Mouse (Mus musculus) ovary, adult 18-20 months (tissue): ENCODE measurements around the gene Adamts4.
"Not testable (repeated sequence)": the region's sequence is repeated elsewhere in the genome, so short reads cannot be mapped to it uniquely, and the experiment has no call there.

Source experiments
- DNase-seq: peaks from one replicate; pipeline ENCODE4 v3.0.0; 2022; ENCODE audit warnings: low spot score, mixed read lengths

The Adamts4 gene

DNA sequence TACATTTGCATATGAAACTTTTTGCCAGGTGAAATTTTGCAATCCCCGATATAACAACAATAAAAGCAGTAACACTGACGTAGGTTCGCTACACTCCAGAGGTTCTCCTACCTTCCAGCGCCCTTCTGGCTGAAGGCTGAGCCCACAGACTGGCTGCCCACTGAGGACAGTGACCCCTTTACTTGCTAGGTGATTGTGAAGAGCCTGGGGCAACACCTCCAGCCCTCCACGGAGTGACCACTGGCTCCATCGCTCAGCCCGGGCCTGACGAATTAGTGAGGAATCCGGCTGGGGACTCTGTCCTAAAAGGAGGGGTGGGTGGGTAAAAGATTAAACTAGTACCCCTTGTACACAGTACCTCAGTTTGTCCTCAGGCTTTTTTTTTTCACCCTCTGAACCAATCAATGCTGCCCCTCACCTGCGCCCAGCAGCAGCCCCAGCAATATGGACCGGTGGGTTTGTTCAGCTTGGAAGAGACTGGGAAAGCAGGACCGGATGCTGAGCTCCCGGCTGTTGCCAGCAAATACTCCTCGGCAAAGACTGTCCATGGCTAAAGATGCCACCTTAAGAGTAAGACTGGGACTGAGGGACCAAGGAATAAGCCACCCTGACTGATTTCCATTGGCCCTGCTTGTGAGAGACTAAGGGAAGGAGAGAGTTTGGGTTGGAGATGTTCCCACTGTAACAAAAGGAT, 28.9 kb downstream of the Adamts4 start:
- no peak for DNase-seq

DNA sequence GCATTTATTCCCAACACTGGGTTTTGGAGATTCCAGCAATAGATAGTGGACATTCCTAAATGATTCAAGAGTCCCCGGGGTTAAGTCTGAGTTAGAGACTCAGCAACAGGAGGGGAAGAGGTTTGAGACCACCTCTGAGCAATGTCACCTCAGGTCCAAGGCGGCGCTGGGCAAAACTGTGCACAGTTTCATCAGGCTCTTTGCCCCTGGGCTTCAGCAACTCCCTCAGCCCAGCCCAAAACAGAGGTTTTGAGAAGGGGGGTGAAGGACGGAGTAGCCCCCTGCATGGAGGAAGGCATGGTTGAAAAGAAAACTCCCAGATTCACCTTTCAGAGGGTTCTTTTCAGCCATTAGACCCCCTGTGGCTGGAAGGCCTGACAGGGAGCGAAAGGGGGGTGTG, 29.5 kb downstream of the Adamts4 start:
- DNase-seq = no peak

DNA sequence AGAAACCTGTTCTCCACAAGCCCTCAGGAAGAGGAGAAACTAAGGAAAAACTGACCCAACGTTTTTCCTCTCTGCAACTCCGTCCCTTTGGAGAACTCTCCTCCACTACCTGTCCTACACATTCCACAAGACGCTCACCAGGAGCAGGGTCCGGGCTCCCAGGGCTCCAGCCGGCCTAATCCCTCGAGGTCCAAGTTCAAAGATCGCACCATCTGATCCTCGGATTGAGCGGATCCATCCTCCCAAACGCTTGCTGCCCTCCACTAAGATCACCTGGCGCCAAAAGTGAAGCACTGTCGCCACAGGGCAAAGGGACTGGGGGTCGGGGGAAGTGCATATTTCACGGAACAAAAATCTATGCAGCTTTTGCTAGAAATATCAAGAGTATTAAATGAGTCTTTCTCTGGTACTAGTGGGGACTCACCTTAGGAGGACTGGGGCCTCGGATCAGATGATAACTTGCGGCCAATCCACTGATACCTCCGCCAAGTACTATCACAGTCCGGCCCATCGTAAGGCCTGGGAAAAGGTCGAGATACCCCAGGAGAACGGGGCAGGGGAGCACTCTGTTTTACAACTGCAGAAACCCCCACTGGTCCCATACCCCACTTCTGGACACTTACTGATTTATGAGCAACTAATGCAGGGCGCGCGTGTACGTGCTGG, 30.2 kb downstream of the Adamts4 start:
- DNase-seq = no peak

DNA sequence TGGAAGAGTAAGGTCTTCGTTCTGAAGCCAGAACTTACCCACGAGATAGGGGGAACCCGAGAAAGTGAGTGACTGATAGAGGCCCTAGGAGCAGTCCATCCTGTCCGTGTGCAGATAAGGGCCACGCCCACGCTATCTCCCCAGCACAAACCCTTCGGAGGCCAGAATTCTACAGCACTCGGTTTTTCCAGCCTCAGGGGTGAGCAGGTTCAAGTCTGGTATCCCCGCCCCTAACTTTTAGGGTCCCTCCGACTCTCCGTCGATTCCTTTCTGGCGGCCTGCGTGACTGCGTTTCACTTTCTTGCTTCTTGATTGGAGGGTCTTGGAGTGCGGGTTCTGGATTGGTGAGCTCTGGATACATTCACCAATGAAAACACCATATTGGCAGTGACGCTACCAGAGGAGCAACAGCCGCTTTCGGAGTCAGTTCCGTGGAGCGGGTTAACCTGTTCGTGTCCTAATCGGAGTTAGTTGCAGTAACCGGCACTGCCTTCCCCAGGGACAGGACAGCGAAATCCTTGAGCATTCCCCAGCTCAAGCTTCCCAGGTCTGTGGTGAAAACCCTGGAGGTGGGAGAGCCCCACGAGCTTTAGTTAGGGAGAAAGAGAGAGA, 30.8 kb downstream of the Adamts4 start, which contains the start of gene Ppox:
TSS of gene Ppox (minus strand) at position 271 of the 612 bp plus-strand sequence.
- peak; percentile 92 for DNase-seq

DNA sequence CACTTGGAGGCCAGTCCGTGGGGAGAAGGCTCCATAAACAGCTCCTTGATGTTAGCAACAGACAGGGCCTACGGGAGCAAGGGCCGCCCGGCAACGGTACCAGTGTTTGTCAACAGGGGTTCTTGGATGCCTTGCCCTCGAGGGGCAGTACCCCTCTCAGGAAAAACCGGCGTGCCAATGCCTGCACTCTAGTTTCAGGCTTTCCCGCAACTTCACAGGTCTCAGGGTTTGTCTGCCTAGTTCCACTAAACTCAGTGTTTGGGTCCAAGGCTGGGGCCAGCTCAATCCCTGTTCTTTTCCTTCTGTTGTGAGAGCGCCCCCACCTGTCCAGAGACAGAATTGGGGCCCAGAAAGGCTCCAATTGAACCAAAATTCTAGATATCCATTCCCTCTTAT, 31.3 kb downstream of the Adamts4 start:
- DNase-seq = peak; percentile 60

DNA sequence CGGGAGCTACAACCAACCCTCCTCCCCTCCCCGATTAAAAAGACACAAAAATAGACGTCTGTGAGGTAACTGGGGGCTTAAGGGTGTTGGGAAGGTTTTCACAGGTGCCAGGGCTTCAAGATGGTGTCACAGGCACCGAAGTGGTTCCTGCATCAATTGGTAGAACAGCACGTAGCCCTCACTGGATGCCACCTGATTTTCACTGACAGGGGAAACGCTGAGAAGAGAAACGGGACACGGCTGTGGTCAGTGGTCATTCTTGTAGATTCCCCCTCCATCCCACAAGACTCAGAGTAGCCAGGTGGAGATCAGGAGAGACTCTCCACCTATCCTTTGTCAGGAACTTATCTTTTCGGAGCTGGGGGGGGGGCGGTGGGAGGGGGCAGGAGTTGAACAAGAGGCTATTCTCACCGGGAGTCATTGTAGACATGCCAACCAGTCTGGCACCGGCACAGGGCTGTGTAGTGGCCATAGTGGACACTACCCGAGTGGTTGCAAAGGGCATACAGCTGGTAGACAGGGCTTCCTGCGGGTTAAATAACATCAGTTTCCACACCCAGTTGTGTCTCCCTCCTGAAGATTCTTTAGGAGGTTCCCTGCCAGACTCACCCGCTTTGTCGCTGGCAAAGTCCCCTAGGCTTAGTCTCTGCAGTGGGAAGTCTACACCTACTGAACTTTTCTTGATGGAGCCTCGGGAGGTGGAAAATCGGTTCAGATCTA, 32.0 kb downstream of the Adamts4 start:
- DNase-seq = no peak

DNA sequence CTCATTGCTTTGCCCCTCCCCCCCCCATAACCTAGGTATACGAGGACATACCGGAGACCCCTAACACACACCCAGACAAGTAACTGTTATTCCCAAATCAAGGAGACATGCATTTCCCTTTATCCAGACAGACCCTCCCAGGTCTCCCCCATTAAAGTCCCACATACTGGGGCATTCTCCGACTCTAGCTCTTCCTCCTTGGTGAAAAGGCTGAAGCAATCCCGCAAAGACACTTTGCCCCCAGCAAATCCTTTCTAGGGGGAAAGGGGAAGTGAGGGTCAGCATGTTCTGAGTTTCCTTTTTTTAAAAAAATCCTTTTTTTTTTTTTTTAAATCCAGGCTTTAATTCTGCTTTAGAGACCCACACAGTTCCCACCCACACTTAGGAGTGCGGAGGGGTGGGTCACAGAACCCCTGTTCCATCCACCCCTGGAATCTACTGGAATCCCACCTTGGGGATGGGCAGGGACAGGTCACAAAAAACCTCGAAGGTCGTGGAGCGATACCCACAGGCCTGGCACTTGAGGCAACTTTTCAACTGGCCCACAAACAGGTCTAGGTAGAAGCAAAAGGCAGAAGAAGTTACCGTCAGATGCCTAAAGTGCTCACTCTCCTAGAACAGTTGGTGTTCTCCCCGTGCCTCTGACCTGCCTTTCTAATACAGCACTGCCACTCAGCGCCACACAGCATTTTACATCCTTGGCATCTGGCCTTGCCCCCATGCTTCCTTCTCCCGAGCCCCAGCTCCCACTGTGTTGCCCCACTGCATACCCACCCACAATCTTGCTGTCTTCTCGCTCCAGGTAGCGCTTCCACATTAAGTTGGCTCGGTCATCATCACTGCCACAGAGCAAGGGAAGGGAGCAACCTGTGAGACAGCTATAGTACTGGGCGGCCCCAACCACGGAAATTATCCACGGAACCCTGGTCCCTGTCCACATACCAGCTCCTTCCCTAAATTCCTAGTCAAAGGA, 33.3 kb downstream of the Adamts4 start:
- no peak for DNase-seq

DNA sequence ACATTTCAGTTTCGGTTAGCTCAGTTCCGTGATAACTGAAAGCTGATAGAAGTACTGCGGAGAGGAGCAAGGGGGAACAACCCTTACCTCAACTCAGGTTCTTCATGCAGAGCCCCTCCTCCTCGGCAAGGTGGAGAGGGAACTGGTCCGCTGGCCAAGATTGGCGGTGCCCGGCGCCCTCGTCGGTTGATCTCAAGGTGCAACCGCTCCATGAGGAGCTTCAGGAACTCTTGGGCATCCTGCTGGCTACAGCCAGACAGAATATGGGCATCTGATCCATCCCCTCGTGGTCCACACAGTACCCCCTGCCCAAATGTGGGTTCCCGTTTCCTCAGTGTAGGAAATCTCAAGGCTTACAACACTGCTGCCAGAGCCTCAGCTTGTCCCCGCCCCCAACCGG, 34.3 kb downstream of the Adamts4 start:
- no peak for DNase-seq

DNA sequence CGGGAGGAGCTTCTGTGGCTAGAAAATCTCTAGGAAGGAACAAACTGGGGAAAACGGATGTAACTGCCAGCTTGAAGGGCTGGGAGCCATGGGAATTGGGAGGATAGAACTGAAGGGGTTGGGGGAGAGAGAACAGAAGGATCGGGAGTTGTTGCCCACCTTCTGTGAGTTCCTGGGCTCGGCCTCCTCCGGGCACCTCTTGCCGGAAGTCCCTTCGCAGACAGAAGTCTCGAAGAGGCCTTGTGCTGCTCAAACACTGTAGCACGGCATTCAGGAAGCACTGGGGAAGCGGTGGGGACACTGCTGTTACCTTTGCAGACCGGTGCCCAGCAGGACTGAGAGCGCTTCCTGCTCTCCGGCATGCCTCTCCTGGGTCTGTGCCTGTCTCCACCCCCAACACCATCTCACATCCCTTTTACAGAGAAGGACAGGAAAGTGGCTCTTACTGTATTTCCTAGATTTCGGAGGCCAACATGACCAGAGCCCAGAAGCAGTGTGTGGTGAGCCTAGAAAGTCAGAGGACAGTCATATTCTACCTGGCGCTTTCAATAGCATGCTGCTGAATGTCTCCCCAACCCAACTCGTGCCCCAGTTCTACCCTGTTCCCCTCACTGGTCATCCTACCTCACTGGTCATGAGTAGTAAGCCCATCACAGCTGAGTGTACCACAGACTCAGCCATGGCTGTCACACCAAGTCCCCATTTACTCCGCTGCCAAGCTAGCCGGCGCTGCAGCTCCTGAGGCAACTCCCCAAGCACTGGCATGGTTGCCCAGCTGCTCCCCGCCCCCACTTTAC, 35.1 kb downstream of the Adamts4 start:
- no peak for DNase-seq

DNA sequence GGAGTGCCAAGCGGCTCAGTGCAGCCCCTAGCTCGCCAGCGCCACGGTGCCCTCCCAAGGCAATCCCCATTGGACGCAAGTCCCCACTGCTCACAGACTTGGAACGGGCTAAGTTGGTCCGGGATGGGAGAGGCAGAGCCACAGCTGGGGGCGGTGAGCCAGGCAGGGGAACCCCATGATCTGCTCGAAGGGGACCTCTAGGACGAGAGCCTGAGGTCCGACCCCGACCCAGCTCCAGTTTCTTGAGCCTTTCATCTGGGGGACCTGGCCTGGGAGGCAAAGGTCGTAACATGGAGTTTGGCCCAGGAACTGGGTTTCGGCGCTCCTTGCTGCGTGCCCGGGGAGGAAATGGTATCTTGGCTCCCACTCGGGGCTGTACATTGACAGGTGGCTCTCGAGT, 36.3 kb downstream of the Adamts4 start:
- no peak for DNase-seq

DNA sequence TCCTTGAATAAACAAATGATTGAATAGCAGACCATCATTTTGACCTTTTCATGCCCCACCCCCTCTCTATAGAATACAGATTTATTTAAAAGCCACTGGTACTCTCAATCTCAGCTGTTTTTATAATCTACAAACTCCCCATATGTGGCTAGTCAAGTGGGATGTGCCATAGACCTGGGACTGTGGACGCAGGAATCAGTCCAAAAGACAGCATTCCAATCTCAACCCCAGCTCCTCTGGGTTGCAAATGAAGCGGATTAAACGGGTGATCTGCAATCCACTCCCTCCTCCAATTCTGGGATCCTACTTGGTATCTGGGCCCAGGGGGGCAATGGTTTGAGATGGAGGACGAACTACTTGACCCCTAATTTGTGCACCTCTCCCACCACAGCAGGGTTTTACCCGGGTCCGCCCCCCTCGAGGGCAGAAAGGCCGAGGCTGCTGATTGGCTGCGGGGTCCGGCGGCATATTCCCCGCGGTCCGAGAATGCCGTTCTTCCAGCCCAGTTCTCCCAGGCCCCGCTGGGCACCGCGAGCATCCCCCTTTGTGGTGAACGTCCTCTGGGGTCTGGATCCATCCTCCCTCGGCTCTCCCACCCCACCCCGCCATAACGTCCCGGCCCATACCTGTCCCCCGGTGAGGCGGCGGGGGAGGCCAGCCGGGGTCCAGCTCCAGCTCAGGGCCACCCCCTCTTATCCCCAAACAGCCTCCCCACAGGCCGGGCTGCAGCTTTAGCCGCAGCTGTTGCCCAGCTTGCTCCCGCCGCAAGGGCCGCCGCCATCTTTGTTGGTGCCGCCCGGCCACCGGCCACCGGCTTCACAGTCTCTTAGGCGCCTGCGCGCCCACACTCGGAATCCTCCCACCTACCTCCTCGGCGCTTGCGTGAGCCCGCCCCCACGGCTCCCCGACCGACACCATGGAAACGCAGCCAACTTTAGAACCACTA, 37.2 kb downstream of the Adamts4 start, which contains the start of gene Usp21:
TSS of gene Usp21 (minus strand) at position 856 of the 946 bp plus-strand sequence.
- DNase-seq = peak; percentile 91

DNA sequence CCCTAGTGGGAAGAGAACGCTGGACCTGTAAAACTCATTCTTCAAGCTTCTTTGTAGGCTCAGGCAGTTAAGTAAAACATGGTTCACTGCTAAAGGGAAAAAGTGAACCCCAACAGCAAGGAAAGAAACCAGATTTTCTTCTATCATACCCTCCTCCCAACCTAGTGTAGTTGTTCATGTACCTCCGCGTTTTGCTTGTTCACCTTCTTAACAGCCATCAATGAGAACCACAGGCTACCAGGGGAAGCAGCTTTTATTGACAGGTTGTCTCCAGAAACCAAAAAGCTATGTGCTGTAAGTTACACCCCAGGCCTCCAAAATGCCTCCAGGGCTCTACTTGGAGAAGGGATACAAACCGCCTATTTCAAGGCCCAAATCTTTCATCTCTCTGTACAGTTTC, 38.1 kb downstream of the Adamts4 start:
- no peak for DNase-seq

DNA sequence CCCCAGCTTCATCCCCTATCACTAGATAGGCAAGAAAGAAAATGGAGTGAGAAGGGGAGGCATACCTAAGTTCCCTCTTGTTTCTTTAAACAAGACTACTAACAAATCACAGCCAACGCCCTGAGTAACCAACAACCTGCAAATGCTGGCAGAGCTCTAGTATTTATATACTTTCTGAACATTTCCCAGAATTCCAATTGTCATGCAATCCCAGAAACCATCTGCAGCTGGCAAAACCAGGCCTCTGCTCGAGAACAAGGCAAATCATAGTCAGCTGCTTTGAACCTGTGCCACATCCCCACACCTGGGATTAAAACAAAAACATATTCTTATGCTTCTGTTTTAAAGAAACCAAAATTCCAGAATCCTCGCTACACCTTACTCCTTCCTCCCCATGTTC, 43.1 kb downstream of the Adamts4 start:
- DNase-seq = no peak

DNA sequence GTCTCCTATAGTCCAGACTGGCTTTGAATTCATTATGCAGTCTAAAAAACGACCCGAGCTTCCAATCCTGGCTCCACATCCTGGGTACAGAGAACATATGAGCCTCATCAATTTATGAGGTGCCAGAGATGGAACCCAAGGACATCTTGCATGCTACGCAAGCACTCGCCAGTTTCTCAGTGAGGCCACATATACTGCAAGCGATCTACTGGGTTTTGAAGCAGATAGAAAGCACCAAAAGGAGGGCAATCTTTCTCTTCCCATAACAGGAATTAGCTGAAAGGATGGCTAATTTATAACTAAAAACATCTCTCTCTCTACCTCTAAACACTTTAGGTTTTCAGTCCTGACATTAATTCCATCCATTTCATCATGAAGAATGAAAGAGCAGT, 43.7 kb downstream of the Adamts4 start:
- no peak for DNase-seq

DNA sequence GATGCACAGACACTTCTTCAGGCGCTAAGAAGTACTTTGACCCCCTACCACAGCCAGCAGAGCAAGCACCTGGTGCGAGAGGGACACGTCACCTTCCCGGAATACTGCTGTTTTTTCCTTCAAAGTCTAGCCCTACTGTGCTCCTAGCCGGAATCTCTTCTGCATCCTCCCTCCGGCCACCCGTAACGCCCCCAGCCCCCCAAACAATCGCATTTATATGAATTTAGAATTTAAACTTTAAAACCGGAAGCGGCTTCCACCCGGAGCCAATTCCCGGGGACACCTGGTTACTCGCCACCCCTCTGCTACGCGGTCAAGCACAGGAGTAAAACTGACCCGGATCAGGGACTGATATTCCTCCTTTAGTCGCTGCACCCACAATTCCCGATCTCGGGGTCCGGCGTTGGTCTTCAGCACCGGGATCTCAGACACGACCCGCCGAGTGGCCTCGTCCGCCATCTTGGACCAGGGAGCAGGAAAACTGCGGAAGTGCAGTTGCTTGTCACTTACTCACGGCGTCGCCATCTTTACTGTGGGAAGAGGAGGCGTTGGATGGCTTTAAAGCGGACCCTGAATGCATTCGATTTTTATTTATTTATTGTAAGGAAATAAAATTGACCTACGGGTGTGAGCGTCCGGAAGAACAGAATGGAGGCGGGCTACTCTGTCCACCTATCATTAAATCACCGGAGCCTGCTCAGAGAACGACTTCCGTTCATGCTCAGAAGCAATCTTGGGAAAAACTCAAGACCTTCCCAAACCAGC, 44.3 kb downstream of the Adamts4 start, which contains the start of gene Ufc1:
TSS of gene Ufc1 (minus strand) at position 727 of the 765 bp plus-strand sequence.
- peak; percentile 75 for DNase-seq

DNA sequence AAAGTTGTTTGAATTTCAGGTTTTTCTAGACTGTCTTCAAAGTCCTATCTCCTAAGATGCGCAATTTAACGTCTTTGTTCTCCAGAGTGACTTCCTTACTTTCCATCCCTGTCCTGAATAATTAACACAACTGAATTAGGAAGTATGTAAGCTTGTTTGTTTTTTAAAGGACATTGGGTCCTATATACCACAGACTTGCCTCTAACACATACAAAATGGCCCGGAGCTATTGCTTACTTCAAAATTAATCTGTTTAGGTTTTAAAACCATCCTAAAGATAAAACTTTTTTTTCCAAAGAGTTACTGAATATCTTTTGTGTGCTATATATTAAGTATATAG, 44.8 kb downstream of the Adamts4 start:
- no peak for DNase-seq

DNA sequence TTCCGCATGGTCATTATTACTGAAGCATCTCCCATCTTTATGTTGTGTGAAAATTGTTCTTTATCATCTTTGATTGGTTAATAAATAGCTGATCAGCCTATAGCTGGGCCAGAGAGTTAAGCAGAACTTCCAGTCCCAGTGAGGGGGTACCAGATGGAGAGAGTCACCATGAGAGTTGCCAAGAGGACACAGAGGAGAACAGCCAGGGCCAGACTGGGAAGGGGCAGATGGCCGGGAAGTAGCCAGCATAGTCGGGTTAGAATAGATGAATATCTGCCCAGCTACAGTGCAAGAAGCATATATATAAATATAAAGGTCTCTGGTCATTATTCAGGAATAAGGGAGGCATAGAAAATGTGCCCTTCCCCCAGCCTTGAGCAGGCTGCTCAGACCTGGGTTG, 48.0 kb downstream of the Adamts4 start:
- no peak for DNase-seq

DNA sequence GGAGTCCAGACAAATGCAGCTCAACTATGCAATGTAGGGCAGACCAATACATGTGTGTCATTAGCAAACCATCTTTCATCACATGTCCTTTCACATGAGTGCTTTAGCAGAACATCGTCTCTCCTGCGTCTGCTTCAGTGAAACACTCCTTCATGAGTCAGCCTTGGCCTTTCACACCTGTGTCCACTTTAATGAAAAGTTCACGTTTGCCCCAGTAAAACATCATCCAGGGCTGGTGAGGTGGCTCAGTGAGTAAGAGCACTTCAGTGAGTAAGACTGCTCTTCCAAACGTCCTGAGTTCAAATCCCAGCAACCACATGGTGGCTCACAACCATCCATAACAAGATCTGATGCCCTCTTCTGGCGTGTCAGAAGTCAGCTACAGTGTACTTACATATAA, 55.9 kb downstream of the Adamts4 start:
- DNase-seq = not testable (repeated sequence)

DNA sequence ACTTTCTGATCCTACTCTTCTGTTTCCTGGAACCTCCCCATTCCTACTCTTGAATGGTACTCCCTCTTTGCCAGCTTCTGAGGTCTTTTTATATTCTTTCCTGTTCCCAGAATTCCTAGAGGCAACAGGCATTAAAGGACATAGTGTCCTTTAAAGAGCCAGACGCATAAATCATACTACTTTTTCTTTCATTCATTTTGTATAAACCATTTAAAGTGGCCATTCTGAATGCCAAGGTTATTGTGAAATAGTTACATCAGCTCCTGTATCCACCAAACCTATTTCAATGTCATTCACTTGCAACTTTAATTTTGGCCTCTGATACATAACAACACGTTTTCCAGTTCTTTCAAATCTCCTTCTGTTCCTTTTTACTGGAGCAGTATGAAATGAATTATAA, 59.1 kb downstream of the Adamts4 start:
- no peak for DNase-seq
